Mouse (Mus musculus): Measurements from ENCODE around the gene Pced1a.

Gene Pced1a

GRCm38 (mm10) chr2:130436769-130437168, 12.3 kb upstream of the Pced1a start:
- no peak for DNase-seq (ENCODE audit: low spot score)

GRCm38 (mm10) chr2:130433152-130433551, 8.7 kb upstream of the Pced1a start:
- peak; percentile 43 for DNase-seq (ENCODE audit: low spot score)

GRCm38 (mm10) chr2:130432157-130432556, 7.7 kb upstream of the Pced1a start:
- DNase-seq (ENCODE audit: low spot score) = no peak

GRCm38 (mm10) chr2:130430484-130430883, 6.0 kb upstream of the Pced1a start:
- DNase-seq (ENCODE audit: low spot score) = no peak

- no peak for DNase-seq (ENCODE audit: low spot score)
Observed at GRCm38 (mm10) chr2:130429851-130430250, 5.3 kb upstream of the Pced1a start.

- DNase-seq (ENCODE audit: low spot score) = peak; percentile 55
Observed at GRCm38 (mm10) chr2:130425112-130425511, 611 bp upstream of the Pced1a start.

GRCm38 (mm10) chr2:130423397-130424125, 940 bp downstream of the Pced1a start:
- DNase-seq (ENCODE audit: low spot score) = peak; percentile 81

- no peak for DNase-seq (ENCODE audit: low spot score)
Observed at GRCm38 (mm10) chr2:130421781-130422620, 2.5 kb downstream of the Pced1a start.

GRCm38 (mm10) chr2:130414094-130414856, 10.2 kb downstream of the Pced1a start:
- DNase-seq (ENCODE audit: low spot score) = no peak

GRCm38 (mm10) chr2:130412775-130413174, 11.7 kb downstream of the Pced1a start:
- no peak for DNase-seq (ENCODE audit: low spot score)

- DNase-seq (ENCODE audit: low spot score) = peak; percentile 83
Observed at GRCm38 (mm10) chr2:130411558-130412495, 12.7 kb downstream of the Pced1a start.

- DNase-seq (ENCODE audit: low spot score) = no peak
Observed at GRCm38 (mm10) chr2:130408194-130408593, 16.3 kb downstream of the Pced1a start.

- no peak for DNase-seq (ENCODE audit: low spot score)
Observed at GRCm38 (mm10) chr2:130406178-130406577, 18.3 kb downstream of the Pced1a start, which contains the start of gene Tmem239. Gene Tmem239 (plus strand): TSS chr2:130406478.

- DNase-seq (ENCODE audit: low spot score) = no peak
Observed at GRCm38 (mm10) chr2:130404939-130405338, 19.6 kb downstream of the Pced1a start, which contains the start of the genes Gm28372 and 1700020A23Rik. Gene Gm28372 (plus strand): TSS chr2:130405239. Gene 1700020A23Rik (plus strand): TSS chr2:130405259.

- DNase-seq (ENCODE audit: low spot score) = no peak
Observed at GRCm38 (mm10) chr2:130401891-130402290, 22.6 kb downstream of the Pced1a start.

GRCm38 (mm10) chr2:130400046-130400445, 24.5 kb downstream of the Pced1a start:
- DNase-seq (ENCODE audit: low spot score) = no peak

- DNase-seq (ENCODE audit: low spot score) = no peak
Observed at GRCm38 (mm10) chr2:130398091-130398490, 26.4 kb downstream of the Pced1a start.

GRCm38 (mm10) chr2:130397186-130397985, 27.1 kb downstream of the Pced1a start, which contains the start of gene Cpxm1:
Gene Cpxm1 (minus strand): TSS chr2:130397574.
- no peak for DNase-seq (ENCODE audit: low spot score)

- no peak for DNase-seq (ENCODE audit: low spot score)
Observed at GRCm38 (mm10) chr2:130395696-130396095, 28.8 kb downstream of the Pced1a start.

- DNase-seq (ENCODE audit: low spot score) = no peak
Observed at GRCm38 (mm10) chr2:130392836-130393235, 31.7 kb downstream of the Pced1a start.
